Mouse (Mus musculus): ENCODE measurements at regions not wholly inside any gene's neighbourhood (a gene's known extent, or its start where the extent isn't known, plus 50 kb on each side); places are given as distances from the start of the nearest gene placed in this dataset.

- TF ChIP-seq CTCF (IDR thresholded peaks at IDR 0.05; ENCODE audit: insufficient read depth, low read length) (no peak), POLR2A (IDR thresholded peaks at IDR 0.05; ENCODE audit: borderline replicate concordance, extremely low read depth, low read depth, low read length) (no peak)
Measured at GRCm38 (mm10) chr15:88361351-88361750, 238.8 kb upstream of the Zdhhc25 start.
